Mouse (Mus musculus): ENCODE results near the gene Irf3. TPM values are rescaled to one million over a fixed set of nuclear protein-coding genes. Genes with fewer than 3 reads are reported as not detected.
A peak's percentile ranks its signal among the peaks of the same experiment; 100 is the strongest.

Gene Irf3
- polyA plus RNA-seq, 1 experiment from 2014 or later, result 56.9 TPM

GRCm38 (mm10) chr7:44957183-44957835 lies 40.1 kb upstream of the Irf3 start:
- Histone ChIP-seq H3K9me3 (ENCODE audit: control insufficient read depth, low read length) (no peaks in the 10 kb centered on the region), H3K9ac (no peak overlapping the region; the same call in 1 of the 2 replicates), H3K27ac (no peak overlapping the region), H3K4me3 (replicated peaks; ENCODE audit: low read length) (no peak overlapping the region), H3K4me2 (replicated peaks) (no peak overlapping the region), H3K27me3 (ENCODE audit: control insufficient read depth, insufficient read depth, low read length) (peaks cover 4% of the 10 kb centered on the region; the same call in 1 of the 2 replicates), H3K36me3 (replicated peaks; ENCODE audit: control insufficient read depth, insufficient read depth) (peaks cover 35% of the 10 kb centered on the region), H3K4me1 (replicated peaks; ENCODE audit: control insufficient read depth, insufficient read depth, low read length) (peaks cover 5% of the 10 kb centered on the region; the same call in 1 of the 2 replicates)
- DNase-seq (ENCODE audit: low spot score), result no peak
- ATAC-seq (ENCODE audit: low FRiP score), result no peak
- WGBS, result 64% methylated on average over 19 of the region's 20 CpGs

GRCm38 (mm10) chr7:44958208-44958607 lies 39.2 kb upstream of the Irf3 start:
- peak; percentile 64 for DNase-seq (ENCODE audit: low spot score)
- no peak overlapping the region for H3K4me3 ChIP-seq (replicated peaks; ENCODE audit: low read length)
- H3K9me3 ChIP-seq (ENCODE audit: control insufficient read depth, low read length), result no peaks in the 10 kb centered on the region
- no peak overlapping the region for H3K27ac ChIP-seq
- H3K4me2 ChIP-seq (replicated peaks), result no peak overlapping the region
- H3K36me3 ChIP-seq (replicated peaks; ENCODE audit: control insufficient read depth, insufficient read depth), result peaks cover 44% of the 10 kb centered on the region
- no peaks in the 10 kb centered on the region for H3K27me3 ChIP-seq (ENCODE audit: control insufficient read depth, insufficient read depth, low read length)
- no peak overlapping the region for H3K9ac ChIP-seq
- 62% methylated on average over 7 of the region's 7 CpGs for whole genome bisulfite sequencing
- H3K4me1 ChIP-seq (replicated peaks; ENCODE audit: control insufficient read depth, insufficient read depth, low read length), result no peaks in the 10 kb centered on the region; the same call in 1 of the 2 replicates
- ATAC-seq (ENCODE audit: low FRiP score), result no peak

DNA sequence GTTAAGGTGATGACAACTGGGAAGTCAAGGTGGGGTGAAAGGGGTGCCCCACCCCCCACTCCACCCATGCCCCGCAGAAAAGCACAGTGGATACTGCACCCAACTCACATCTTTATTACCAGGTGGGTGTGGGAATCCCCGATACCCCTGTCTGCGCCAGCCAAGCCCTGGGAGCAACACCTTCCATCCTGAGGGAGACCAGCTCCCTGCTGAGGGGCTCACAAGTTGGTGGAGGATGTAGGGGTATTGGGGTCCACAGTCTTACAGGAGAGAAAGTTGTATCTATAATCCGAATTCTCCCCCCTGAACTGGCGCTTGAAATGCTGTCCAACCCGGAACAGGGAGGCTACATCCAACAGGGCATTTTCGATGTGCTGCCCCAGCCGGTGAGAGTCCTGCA lies 38.2 kb upstream of the Irf3 start:
- DNase-seq (ENCODE audit: low spot score), result no peak
- Histone ChIP-seq H3K27me3 (ENCODE audit: control insufficient read depth, insufficient read depth, low read length) (no peaks in the 10 kb centered on the region), H3K4me2 (replicated peaks) (no peak overlapping the region), H3K36me3 (replicated peaks; ENCODE audit: control insufficient read depth, insufficient read depth) (peaks cover 54% of the 10 kb centered on the region), H3K27ac (no peak overlapping the region), H3K9me3 (ENCODE audit: control insufficient read depth, low read length) (no peaks in the 10 kb centered on the region), H3K4me3 (replicated peaks; ENCODE audit: low read length) (no peak overlapping the region), H3K4me1 (replicated peaks; ENCODE audit: control insufficient read depth, insufficient read depth, low read length) (no peaks in the 10 kb centered on the region), H3K9ac (no peak overlapping the region)
- 87% methylated on average over 8 of the region's 8 CpGs for WGBS
- ATAC-seq (ENCODE audit: low FRiP score), result no peak

GRCm38 (mm10) chr7:44959874-44960511 lies 37.5 kb upstream of the Irf3 start:
- Histone ChIP-seq H3K4me3 (replicated peaks; ENCODE audit: low read length) (no peak overlapping the region), H3K36me3 (replicated peaks; ENCODE audit: control insufficient read depth, insufficient read depth) (peaks cover 59% of the 10 kb centered on the region), H3K27ac (no peak overlapping the region), H3K9ac (no peak overlapping the region), H3K9me3 (ENCODE audit: control insufficient read depth, low read length) (no peaks in the 10 kb centered on the region), H3K27me3 (ENCODE audit: control insufficient read depth, insufficient read depth, low read length) (no peaks in the 10 kb centered on the region), H3K4me2 (replicated peaks) (no peak overlapping the region), H3K4me1 (replicated peaks; ENCODE audit: control insufficient read depth, insufficient read depth, low read length) (no peaks in the 10 kb centered on the region)
- no peak for DNase-seq (ENCODE audit: low spot score)
- 89% methylated on average over 10 of the region's 10 CpGs for WGBS
- no peak for ATAC-seq (ENCODE audit: low FRiP score)

GRCm38 (mm10) chr7:44960512-44960910 lies 36.9 kb upstream of the Irf3 start:
- no peak overlapping the region for H3K9ac ChIP-seq
- DNase-seq (ENCODE audit: low spot score), result no peak
- H3K36me3 ChIP-seq (replicated peaks; ENCODE audit: control insufficient read depth, insufficient read depth), result peaks cover 65% of the 10 kb centered on the region
- H3K9me3 ChIP-seq (ENCODE audit: control insufficient read depth, low read length), result no peaks in the 10 kb centered on the region
- H3K4me2 ChIP-seq (replicated peaks), result no peak overlapping the region
- WGBS, result 92% methylated on average over 13 of the region's 13 CpGs
- no peak overlapping the region for H3K4me3 ChIP-seq (replicated peaks; ENCODE audit: low read length)
- no peaks in the 10 kb centered on the region for H3K4me1 ChIP-seq (replicated peaks; ENCODE audit: control insufficient read depth, insufficient read depth, low read length)
- H3K27ac ChIP-seq, result no peak overlapping the region
- H3K27me3 ChIP-seq (ENCODE audit: control insufficient read depth, insufficient read depth, low read length), result no peaks in the 10 kb centered on the region
- no peak for ATAC-seq (ENCODE audit: low FRiP score)

GRCm38 (mm10) chr7:44962337-44962736 lies 35.1 kb upstream of the Irf3 start:
- Histone ChIP-seq H3K36me3 (replicated peaks; ENCODE audit: control insufficient read depth, insufficient read depth) (peaks cover 81% of the 10 kb centered on the region), H3K4me2 (replicated peaks) (no peak overlapping the region), H3K9me3 (ENCODE audit: control insufficient read depth, low read length) (no peaks in the 10 kb centered on the region), H3K9ac (no peak overlapping the region), H3K4me3 (replicated peaks; ENCODE audit: low read length) (no peak overlapping the region), H3K27ac (no peak overlapping the region), H3K4me1 (replicated peaks; ENCODE audit: control insufficient read depth, insufficient read depth, low read length) (no peaks in the 10 kb centered on the region), H3K27me3 (ENCODE audit: control insufficient read depth, insufficient read depth, low read length) (no peaks in the 10 kb centered on the region)
- DNase-seq (ENCODE audit: low spot score), result no peak
- no peak for ATAC-seq (ENCODE audit: low FRiP score)
- 88% methylated on average over 8 of the region's 8 CpGs for WGBS

GRCm38 (mm10) chr7:44962831-44963230 lies 34.6 kb upstream of the Irf3 start:
- ATAC-seq (ENCODE audit: low FRiP score) (no peak), DNase-seq (ENCODE audit: low spot score) (no peak)
- H3K4me1 ChIP-seq (replicated peaks; ENCODE audit: control insufficient read depth, insufficient read depth, low read length), result no peaks in the 10 kb centered on the region
- H3K9me3 ChIP-seq (ENCODE audit: control insufficient read depth, low read length), result no peaks in the 10 kb centered on the region
- no peak overlapping the region for H3K4me3 ChIP-seq (replicated peaks; ENCODE audit: low read length)
- no peak overlapping the region for H3K4me2 ChIP-seq (replicated peaks)
- 93% methylated on average over 5 of the region's 5 CpGs for WGBS
- no peak overlapping the region for H3K27ac ChIP-seq
- no peaks in the 10 kb centered on the region for H3K27me3 ChIP-seq (ENCODE audit: control insufficient read depth, insufficient read depth, low read length)
- no peak overlapping the region for H3K9ac ChIP-seq
- peaks cover 84% of the 10 kb centered on the region for H3K36me3 ChIP-seq (replicated peaks; ENCODE audit: control insufficient read depth, insufficient read depth)

- no peaks in the 10 kb centered on the region for H3K27me3 ChIP-seq (ENCODE audit: control insufficient read depth, insufficient read depth, low read length)
- no peaks in the 10 kb centered on the region for H3K9me3 ChIP-seq (ENCODE audit: control insufficient read depth, low read length)
- H3K36me3 ChIP-seq (replicated peaks; ENCODE audit: control insufficient read depth, insufficient read depth), result peaks cover 76% of the 10 kb centered on the region
- ATAC-seq (ENCODE audit: low FRiP score) (no peak), DNase-seq (ENCODE audit: low spot score) (no peak)
- H3K4me1 ChIP-seq (replicated peaks; ENCODE audit: control insufficient read depth, insufficient read depth, low read length), result no peaks in the 10 kb centered on the region
- no peak overlapping the region for H3K27ac ChIP-seq
- H3K4me3 ChIP-seq (replicated peaks; ENCODE audit: low read length), result no peak overlapping the region
- no peak overlapping the region for H3K9ac ChIP-seq
- H3K4me2 ChIP-seq (replicated peaks), result no peak overlapping the region
- WGBS, result 93% methylated on average over 13 of the region's 13 CpGs
Measured at GRCm38 (mm10) chr7:44964990-44965389, 32.5 kb upstream of the Irf3 start.

DNA sequence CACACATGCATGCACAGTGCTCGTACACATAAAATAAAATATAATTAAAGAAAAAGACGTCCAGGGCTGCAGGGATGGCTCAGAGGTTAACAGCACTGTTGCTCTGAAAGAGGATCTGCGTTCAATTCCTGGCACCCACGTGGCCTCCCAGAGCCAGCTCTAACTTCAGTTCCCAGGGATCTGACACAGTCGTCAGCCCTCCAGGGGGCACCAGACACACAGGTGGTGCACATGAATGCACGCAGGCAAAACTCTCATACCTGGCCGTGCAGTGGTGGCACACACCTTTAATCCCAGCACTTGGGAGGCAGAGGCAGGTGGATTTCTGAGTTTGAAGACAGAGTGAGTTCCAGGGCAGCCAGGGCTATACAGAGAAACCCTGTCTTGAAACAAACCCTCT lies 31.5 kb upstream of the Irf3 start:
- H3K4me1 ChIP-seq (replicated peaks; ENCODE audit: control insufficient read depth, insufficient read depth, low read length), result peaks cover 2% of the 10 kb centered on the region
- no peak overlapping the region for H3K9ac ChIP-seq
- no peak overlapping the region for H3K4me3 ChIP-seq (replicated peaks; ENCODE audit: low read length)
- H3K9me3 ChIP-seq (ENCODE audit: control insufficient read depth, low read length), result no peaks in the 10 kb centered on the region
- WGBS, result 85% methylated on average over 7 of the region's 7 CpGs
- no peak overlapping the region for H3K27ac ChIP-seq
- no peaks in the 10 kb centered on the region for H3K27me3 ChIP-seq (ENCODE audit: control insufficient read depth, insufficient read depth, low read length)
- peaks cover 70% of the 10 kb centered on the region for H3K36me3 ChIP-seq (replicated peaks; ENCODE audit: control insufficient read depth, insufficient read depth)
- no peak overlapping the region for H3K4me2 ChIP-seq (replicated peaks)
- no peak for DNase-seq (ENCODE audit: low spot score)
- no peak for ATAC-seq (ENCODE audit: low FRiP score)
